Mouse (Mus musculus): ENCODE data around the gene Tmem169.

Gene Tmem169

GRCm38 (mm10) chr1:72284539-72284938 lies 370 bp downstream of the Tmem169 start:
- peak; percentile 50 for ATAC-seq (ENCODE audit: low TSS enrichment)

- no peak for ATAC-seq (ENCODE audit: low TSS enrichment)
Observed at GRCm38 (mm10) chr1:72286904-72287303, 2.7 kb downstream of the Tmem169 start.

GRCm38 (mm10) chr1:72287893-72288292 lies 3.7 kb downstream of the Tmem169 start:
- ATAC-seq (ENCODE audit: low TSS enrichment) = no peak

GRCm38 (mm10) chr1:72288527-72289150 lies 4.5 kb downstream of the Tmem169 start:
- ATAC-seq (ENCODE audit: low TSS enrichment) = no peak

GRCm38 (mm10) chr1:72290896-72291295 lies 6.7 kb downstream of the Tmem169 start:
- no peak for ATAC-seq (ENCODE audit: low TSS enrichment)

- ATAC-seq (ENCODE audit: low TSS enrichment) = no peak
Observed at GRCm38 (mm10) chr1:72291421-72291820, 7.3 kb downstream of the Tmem169 start.

- ATAC-seq (ENCODE audit: low TSS enrichment) = no peak
Observed at GRCm38 (mm10) chr1:72291925-72292324, 7.8 kb downstream of the Tmem169 start.

- no peak for ATAC-seq (ENCODE audit: low TSS enrichment)
Observed at GRCm38 (mm10) chr1:72293869-72294663, 9.9 kb downstream of the Tmem169 start.

- peak; percentile 86 for ATAC-seq (ENCODE audit: low TSS enrichment)
Observed at GRCm38 (mm10) chr1:72295746-72296145, 11.6 kb downstream of the Tmem169 start.

- ATAC-seq (ENCODE audit: low TSS enrichment) = 0 out of 2 replicates have a peak, but pooled peaks have one; percentile 32
Observed at GRCm38 (mm10) chr1:72301845-72302244, 17.7 kb downstream of the Tmem169 start.

- ATAC-seq (ENCODE audit: low TSS enrichment) = no peak
Observed at GRCm38 (mm10) chr1:72306241-72306640, 22.1 kb downstream of the Tmem169 start.

GRCm38 (mm10) chr1:72306679-72307181 lies 22.6 kb downstream of the Tmem169 start:
- ATAC-seq (ENCODE audit: low TSS enrichment) = peak; percentile 38

GRCm38 (mm10) chr1:72307317-72307798 lies 23.2 kb downstream of the Tmem169 start, which contains the start of gene Xrcc5:
Gene Xrcc5, plus strand, starts transcription at chr1:72307421.
- peak; percentile 97 for ATAC-seq (ENCODE audit: low TSS enrichment)

GRCm38 (mm10) chr1:72308919-72309318 lies 24.8 kb downstream of the Tmem169 start:
- ATAC-seq (ENCODE audit: low TSS enrichment) = no peak

GRCm38 (mm10) chr1:72309744-72310424 lies 25.7 kb downstream of the Tmem169 start:
- ATAC-seq (ENCODE audit: low TSS enrichment) = no peak

- ATAC-seq (ENCODE audit: low TSS enrichment) = no peak
Observed at GRCm38 (mm10) chr1:72312701-72313398, 28.7 kb downstream of the Tmem169 start.

GRCm38 (mm10) chr1:72313399-72314039 lies 29.4 kb downstream of the Tmem169 start:
- ATAC-seq (ENCODE audit: low TSS enrichment) = peak; percentile 62

GRCm38 (mm10) chr1:72315447-72315846 lies 31.3 kb downstream of the Tmem169 start:
- ATAC-seq (ENCODE audit: low TSS enrichment) = no peak

GRCm38 (mm10) chr1:72316409-72316808 lies 32.2 kb downstream of the Tmem169 start:
- ATAC-seq (ENCODE audit: low TSS enrichment) = no peak

- ATAC-seq (ENCODE audit: low TSS enrichment) = no peak
Observed at GRCm38 (mm10) chr1:72316901-72317300, 32.7 kb downstream of the Tmem169 start.

GRCm38 (mm10) chr1:72320759-72321158 lies 36.6 kb downstream of the Tmem169 start:
- no peak for ATAC-seq (ENCODE audit: low TSS enrichment)

Data from frontal cortex, adult (tissue).